Mouse (Mus musculus) G1E (cell line): ENCODE data around the gene Gucy1a1.

Experiments used
- GATA1 ChIP-seq: IDR thresholded peaks from 2 replicates; pipeline ENCODE4 v1.6.1; 2012; ENCODE audit warnings: borderline replicate concordance, low read length, inconsistent platforms, mixed read lengths
- POLR2AphosphoS5 ChIP-seq: IDR thresholded peaks from 2 replicates; pipeline ENCODE4 v1.6.1; 2012; ENCODE audit warnings: low read depth, low read length, inconsistent platforms; ENCODE audit not compliant: insufficient replicate concordance

GRCm38 (mm10) chr3:82167064-82167463 lies 21.5 kb upstream of the Gucy1a1 start:
- no peak for TF ChIP-seq POLR2AphosphoS5
- TF ChIP-seq GATA1, result no peak
